Mouse (Mus musculus) frontal cortex, postnatal 36 days (tissue): ENCODE measurements around the gene Sorcs3.

Experiments used
- DNase-seq, 2 experiments: peaks; one replicate each; pipeline ENCODE4 v3.0.0; 2022; ENCODE audit warnings: low spot score in 2 of 2

Sorcs3 gene

DNA sequence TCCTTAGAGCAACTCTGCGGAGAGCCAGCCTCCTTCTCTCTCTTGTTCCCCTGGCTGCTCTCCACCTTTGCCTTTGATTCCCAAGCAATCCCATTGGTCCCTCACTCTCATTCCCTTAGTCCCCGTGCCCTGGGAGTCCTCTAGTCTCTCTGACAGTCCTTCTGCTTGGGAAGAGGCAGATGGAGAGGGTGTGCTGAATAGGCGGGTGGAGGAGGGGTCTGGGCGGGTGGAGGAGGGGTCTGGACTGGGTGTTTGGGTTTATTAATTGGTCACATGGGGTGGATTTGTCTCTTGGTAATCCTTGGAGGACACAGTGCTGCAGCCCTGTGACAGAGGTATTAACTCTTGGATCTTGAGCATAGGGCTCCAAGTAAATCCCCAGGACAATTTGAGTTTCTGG, 77.4 kb downstream of the Sorcs3 start:
- no peak for DNase-seq

DNA sequence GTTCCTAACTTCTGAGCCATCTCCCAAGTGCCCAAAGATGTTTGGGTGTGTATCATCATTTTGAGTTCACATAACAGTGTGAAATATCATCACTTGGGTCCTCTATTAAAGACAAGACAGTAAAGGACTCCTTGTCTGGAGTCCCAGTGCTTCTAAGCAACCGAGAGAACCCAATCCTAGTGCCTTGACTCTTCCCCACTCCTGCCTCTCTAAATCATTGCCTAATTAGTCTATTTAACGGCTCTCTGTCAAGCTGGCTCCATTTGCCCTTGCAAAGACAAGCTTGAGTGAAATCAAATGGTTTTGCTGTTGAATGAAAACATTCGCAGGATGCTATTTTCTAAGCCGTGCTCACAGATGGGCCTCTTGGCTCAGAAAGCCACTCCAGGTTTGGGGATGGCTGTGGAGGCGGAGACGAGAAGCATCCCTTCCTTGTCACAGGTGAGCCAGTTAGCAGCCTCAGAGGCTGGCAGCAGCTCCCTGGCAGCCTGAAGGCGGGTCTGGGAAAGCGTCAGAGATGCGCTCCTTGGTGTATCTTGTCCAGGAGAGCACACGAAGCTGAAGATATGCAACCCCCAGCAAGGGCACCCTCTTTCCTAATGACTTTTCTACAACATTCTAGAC, 79.9 kb downstream of the Sorcs3 start:
- peak in 1 of 2 experiments; percentile 58 for DNase-seq

DNA sequence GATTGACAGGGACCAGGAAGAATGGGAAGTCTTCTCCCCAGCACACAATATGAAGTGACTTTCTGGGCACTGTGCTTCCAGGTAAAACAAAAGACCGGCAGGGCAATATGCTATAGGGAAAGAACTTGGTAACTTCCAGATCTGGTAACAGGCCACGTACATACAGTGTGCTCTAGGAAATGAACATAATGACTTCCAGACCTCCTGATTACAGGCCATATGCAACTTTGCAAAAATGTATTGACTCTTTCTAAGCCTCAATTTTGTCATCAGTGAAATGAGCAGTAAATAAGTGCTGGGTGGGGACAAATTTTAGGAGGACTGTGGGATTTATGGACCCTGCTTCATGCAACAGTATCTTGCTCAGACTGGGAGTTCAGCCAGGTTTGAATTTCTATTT, 88.4 kb downstream of the Sorcs3 start:
- DNase-seq, result no peak

DNA sequence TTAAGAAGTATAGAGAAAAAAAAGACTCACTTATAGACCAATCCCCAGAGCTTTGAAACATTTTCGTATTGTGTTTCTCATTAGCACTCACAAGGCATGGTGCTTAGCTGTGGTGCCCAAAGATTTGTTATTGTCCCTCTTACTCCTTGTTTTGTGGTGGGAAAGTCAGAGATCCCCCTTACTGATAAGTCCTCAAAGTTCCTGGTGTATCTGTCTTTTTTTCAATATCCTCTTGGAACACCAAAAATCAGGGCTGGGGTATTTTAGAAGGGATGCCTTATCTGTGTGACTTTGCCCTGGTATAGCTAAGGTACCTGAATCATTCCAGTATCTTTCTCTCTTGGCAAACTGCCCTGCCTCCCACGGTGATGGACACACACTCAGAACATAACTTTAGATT, 92.6 kb downstream of the Sorcs3 start:
- no peak for DNase-seq

DNA sequence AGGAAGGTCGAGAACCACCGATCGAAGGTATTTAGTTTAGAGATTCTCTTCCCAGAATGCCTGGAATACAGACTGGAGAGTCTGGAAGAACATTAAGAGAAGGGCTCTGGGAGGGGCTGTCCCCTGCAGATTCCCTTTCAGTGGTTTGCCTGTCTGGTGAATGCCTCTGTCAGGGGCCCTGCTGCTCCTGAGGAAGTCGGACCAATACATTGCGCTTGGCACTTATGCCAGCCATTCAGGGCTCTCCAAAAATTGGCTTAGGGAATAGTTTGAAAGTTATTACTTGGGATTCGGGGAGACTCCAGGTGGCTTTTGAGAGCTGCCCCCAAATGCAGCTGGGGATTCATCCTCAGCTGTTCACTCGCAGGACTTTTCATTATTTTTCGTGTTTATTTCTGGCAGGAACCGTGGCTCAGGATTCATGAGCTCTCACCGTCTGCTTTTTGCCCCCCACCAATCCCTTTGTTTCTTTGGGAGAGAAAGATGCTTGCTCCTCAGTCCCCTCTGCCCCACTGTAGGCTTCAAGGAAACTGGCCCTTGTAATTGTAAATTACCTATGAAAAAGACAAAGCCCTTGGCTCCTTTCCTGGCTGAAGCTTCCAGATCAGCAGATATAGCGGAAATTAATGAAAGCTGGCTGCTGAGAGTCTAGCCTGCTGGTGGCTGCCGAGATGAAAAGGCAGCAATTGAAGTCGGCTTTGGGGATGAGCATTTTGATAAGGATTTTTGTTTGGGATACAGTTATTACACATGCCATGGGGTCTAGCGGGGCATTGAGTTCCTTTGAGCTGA, 94.8 kb downstream of the Sorcs3 start:
- no peak for DNase-seq

DNA sequence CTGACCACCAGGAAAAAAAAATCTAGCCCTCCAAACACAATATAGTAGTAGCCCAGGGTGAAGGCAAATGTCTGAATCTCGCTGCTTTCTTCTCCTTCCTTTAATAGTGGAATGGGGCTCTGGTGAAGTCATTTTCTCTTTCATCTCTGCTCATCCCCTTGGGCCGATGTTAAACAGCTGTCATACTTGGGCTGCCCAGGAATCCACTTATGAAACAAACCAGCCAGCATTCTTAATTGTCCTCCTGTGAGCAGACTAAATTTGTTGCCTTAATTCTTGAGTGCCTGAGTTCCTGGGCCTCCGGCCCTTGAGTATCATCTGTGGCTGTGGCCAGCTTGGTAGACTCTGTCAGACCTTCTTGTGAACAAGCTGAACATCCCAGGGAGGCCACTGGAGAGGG, 95.5 kb downstream of the Sorcs3 start:
- DNase-seq, result no peak

DNA sequence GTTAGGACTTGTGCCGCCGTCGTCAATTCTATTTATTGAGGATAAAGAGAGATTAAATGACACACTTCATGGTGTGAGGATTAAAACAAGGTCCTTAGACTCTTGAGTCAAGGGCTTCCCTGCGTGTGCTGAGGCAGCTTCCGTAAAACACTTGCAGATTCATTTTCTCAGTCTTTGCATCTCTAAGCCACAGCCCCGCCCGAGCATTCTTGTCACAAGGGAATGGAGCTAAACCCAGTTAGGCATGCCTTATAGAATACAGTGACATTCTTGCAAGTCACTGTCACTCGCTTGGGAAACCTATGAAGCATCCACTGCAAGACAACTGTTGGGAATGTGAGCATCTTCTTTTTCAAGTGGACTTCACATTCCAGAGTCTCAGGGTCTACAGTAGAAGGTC, 102.5 kb downstream of the Sorcs3 start:
- DNase-seq, result no peak

DNA sequence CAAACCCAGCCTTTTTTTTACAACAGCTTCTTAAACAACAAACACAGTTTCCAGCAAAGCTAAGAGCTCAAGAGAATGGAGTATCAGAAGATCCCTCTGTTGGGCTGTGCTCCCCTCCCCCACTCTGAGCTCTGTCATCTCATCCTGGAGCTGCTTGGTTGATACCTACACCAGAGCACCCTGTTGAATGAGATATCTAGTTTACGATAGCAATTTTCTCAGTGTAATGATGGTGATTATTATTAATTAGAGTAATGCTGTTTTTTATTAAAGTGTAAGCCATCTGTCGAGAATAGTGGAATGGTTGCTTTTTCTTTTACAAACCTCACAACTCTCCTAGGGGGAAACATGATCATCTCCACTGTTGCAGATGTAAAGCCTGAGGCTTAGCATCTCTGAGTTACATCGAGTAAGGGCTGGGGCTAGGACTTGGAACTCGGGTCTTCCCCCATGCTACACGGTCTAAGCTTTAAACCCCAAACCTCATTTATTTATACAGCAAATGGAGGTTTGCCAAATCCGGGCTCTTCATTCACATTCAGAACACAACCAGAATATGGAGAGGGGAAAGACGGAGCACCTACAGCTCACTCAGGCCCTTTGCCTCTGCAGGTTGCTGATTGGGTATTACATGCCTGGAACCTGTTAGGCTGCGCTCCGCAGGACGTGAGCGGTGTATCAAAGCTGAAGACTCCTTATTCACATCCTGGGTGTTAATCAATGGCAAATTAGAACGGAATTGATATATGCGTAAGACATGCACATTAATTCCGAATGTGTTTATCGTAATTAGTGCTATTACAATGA, 103.9 kb downstream of the Sorcs3 start:
- DNase-seq, result no peak

DNA sequence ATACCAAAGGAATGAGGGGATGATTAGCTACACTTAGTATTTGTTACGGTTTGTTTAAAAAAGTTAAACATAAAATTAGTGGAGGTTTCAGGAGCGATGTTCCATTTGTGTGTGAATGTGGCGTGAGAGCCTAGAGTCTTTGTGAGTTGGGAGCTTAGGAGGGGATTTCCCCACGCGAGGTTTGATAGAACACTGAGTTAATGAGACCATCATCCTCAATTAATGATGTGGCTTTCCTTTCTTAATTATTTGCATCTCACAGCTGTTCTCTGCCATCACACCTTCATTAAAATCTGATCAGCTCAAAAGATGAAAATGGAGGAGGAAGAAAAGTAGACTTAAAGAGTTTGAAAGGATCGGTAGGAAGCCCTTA, 104.5 kb downstream of the Sorcs3 start:
- no peak for DNase-seq

DNA sequence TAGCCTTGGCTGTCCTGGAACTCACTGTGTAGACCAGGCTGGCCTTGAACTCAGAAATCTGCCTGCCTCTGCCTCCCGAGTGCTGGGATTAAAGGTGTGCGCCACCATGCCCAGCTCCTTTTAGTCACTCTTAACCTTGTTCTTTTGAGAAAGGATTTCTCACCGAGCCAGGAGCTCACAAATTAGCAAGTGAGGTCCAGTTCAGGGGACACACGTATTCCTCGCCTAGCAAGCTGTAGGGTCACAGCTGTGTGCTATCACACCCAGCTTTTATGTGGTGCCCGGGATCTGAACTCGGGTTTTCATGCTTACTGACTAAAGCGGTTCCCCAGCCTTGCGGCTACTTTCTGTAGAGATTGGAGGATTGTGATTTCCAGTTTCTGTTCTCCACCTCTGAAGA, 108.0 kb downstream of the Sorcs3 start:
- no peak for DNase-seq

DNA sequence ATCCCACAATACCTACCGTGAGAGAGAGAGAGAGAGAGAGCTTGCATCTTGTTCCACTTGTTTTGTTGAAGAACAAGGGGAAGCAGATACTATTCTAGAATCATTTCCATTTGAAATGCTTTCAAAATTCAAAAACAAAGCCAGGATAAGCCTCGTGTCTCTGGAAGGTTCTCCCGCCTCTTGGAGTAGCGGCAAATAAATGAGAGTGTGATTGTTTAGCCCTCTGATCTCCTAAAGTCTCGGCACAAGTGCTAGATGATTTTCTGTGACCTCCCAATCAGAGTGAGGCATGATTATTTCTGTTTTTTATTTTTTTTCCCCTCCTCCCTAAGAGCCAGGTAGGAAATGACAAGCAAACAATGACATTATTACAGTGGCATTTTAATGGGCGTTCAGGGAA, 121.3 kb downstream of the Sorcs3 start:
- no peak for DNase-seq

DNA sequence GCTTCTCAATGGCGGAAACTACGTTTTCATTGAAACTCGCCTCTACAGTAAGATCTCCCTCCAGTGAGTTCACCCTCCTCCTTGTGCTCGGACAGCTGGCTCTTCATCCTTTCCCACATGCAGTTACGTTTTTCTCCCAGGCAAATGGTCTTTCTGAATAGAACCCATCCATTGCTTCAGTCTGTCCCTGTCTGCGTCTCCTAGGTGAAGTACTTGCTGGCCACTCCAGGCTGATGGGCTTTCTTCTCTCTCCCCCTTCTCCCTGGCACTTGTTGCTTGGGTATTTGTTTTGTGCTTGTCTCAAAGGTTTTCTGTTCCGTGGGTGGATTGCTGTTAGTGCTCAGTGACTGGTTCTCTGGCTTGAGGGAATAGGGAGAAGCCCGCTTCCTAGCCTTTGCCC, 122.3 kb downstream of the Sorcs3 start:
- DNase-seq, result no peak

DNA sequence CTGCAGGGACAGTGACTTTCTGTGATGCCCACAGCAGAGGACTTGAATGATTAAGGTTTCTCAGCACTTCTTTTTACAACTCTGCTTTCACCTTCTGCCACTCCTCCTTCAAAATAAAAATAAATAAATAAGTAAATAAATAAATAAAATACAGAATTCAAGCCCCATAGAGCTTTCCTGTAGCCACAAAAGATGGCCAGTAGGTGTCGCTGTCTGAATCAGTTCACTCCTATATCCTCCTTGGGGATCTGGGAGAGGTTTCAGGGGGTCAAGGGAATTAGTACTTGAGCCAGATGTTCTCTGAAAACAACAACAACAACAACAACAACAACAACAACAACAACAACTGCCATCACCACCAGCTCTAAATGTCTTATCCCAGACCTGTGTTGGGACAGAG, 125.8 kb downstream of the Sorcs3 start:
- no peak for DNase-seq

DNA sequence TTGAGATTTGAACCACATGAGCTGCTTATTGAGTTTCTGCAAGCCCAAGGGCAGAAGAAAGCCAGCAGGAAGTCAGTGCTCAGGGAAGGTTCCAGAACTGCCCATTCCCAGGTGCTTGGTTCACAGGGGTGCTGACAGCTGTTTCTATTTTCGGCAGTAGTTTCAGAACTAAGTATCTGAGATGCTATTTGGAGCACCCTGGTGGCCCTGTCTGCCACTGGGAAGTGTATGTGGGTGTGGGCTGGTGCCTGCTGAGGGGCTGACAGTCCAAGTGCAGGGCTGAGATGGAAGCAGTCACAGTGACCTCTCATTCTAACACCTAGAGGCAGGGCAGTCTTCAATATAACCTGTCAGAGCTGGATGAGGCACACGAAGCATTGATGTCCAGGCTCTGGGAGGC, 127.3 kb downstream of the Sorcs3 start:
- DNase-seq, result no peak

DNA sequence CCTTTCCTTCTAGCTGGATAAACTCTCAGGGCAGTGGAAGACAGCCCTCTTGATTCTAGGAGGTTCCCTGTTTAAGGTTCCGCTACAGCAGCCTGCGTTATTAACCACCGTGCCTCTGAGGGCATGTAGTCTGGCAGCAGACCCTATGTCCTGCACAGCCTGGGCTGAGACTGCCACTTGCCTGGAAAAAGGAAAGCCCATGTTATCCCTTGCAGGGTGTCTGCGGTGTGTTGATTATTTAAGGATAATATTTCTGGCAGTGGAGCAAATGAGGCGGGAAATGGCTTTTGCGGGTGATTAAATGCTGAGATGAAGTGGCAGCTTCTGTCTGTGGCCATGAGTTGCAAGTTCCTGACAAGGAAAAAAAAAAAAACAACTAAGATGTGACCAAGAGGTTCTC, 131.6 kb downstream of the Sorcs3 start:
- DNase-seq, result no peak

DNA sequence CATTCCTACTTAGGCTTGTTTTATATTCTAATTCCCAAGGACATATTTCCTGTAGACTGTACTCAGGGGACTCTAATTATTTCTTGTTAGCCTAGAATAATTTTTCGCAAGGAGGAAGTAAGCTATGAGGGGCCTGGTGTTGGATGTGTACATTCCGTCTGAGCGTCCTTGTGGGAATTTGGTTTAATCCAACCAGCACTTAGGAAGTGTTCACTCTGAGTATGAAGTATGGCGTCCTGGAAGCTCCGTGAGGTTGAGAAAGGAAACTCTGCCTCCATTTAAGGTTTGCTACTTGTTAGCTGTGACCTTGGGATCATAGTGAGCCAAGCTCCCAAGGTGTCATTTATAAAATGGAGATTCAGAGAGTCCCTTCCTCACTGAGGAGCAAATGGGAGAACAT, 132.3 kb downstream of the Sorcs3 start:
- no peak for DNase-seq

DNA sequence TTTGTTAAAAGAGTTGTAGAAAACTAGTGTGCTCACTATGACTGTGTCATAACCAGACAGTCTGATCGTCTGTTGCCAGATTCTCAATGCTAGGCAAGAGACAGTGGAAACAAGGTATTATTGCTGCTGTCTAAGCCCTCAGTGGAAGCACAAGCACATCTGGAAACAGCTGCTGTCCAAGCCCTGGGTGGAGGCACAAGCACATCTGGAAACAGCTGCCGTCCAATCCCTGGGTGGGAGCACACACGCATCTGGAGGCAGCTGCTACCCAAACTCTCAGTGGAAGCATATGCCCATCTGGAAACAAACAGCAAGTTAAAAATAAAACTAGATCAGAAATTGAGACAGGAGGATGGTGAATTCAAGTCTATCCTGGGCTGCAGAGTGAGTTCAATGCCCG, 136.9 kb downstream of the Sorcs3 start:
- no peak for DNase-seq

DNA sequence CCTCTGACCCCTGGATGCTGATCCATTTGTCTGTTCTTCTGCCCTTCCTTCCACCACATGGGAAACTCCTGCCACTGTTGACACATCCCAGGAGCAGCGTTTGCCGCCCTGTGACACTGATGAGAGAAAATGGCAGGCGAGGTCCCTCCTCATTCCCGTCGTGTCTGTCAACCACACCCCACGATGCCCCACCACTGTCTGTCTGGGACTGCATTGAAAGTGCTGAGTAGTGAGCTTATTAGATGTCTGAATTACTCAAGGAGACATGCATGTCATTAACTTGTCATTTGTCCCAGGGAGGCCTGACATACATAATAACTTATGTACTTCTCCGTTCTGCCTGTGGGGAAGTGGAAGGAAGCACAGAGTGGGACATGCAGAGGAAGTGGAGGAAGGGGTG, 137.6 kb downstream of the Sorcs3 start:
- DNase-seq, result no peak

DNA sequence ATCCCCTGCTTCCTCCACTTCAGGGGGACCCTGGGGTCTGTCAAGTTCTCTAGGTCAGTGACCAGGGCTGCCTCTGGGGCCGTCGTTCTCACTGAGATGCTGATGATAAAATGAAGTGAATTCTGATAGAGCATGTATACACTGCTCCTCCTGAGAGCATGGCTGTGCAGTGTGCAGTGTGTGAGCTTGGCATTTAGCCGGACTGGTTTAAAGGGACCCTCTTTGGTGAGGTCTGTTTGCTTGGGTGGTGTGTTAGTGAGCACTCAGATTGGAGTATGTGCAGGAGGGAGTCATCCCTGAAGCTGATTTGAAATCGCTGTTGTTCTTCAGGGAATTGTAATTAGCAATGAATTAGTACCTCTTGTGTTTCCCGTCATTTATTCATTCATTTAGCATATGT, 141.3 kb downstream of the Sorcs3 start:
- no peak for DNase-seq

DNA sequence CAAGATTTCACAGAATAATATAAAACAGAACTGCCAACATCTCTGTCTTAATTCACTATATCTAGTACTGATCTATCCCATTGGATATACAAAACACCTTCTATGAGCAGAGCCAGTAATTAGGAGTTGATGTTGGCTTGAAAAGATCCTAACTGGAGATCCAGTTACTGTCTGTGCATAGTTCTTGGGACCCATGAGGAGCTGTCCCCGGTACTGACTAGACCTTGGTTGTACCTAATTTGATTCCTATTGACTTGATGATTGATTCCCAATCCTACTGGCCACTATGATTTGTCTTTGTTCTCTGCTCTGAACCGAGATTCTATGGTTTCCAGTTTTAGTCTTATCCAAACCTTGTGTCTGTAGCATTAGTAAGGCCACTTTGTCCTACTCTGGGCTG, 151.0 kb downstream of the Sorcs3 start:
- DNase-seq, result no peak

DNA sequence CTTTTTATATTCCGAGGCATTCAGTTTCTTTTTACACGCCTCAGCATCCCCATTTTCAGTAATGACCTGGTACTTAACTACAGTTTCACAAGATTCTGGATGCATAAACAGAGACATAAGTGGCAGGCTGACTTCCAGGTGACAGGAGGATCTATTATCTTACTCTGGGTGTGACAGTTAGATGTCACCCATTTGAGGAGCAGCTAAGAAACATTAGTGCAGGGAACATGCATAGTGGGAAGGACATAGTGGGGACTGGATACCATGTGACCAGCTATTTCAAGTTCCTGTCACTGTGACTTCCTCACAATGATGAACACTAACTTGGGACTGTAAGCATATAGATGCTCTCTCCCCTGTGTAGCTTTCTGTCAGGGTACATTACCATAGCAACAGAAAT, 156.3 kb downstream of the Sorcs3 start:
- DNase-seq, result no peak

DNA sequence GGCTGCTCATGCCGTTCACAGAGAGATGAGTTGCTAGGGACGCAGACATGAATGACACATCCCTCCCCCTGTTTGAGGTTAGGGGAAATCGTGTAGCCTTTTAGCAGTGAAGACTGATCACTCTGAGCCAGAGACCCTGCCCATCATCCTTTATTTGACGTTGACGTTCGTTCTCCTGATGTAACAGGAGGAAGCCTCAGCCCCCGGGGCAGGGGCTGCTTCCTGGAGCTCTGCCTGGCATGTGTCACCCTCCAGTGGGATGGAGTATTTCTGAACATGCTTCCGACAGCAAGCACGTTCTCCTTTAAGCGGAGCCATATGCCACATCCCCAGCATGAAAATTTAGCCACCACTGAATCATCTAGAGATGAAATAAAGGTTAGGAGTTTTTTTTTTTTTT, 162.2 kb downstream of the Sorcs3 start:
- peak; percentile 62 to 65 for DNase-seq

DNA sequence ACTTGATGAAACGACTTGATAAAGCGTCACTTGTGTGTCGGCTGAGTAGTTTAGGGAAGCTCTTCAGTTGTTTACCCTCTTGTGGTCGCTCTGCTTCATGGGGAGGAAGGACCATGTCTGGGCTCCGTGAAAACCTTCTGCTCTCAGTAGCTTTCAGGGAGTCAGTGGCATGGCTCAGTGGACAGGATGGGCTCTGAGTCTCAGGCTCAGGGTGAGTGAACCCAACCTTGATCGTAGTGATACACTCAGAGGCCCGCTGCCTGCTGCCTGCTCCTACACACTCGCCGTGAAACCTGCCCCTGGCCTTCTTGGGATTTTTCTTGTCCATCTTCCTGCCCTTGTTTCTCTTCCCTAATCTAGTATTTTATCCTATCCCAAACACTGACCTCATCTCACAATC, 166.0 kb downstream of the Sorcs3 start:
- DNase-seq, result no peak
